ENCODE assay signal across 12 mouse cellular contexts in the genomic region with DNA sequence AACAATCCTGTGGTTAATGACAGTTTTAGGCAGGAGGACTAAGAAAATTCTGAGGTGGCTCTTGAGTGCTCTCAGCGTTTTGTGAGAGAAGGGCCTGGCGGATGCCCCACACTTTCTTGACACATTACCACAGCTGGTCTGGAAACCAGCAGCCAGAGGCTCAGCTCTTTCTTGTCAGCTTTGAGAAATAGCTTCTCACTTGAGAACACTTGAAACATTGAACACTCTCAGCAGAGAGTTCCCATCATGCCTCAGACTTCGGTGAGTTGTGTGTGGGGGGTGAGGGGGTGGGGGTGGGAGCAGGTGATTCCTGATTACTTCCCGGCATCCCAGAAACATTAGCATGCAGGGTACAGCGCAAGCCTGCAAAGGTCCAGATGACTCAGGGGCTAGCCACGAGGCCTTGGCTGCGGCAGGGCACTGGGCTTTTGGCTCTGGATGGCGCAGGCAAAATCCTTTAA.
DNase-seq lines count a peak whose midpoint lies in the region; ATAC-seq and TF ChIP-seq lines count a peak whose summit lies in the region.
"Had no signal": no experiment of that assay in that cellular context is flagged by ENCODE, and none has a peak within 500 bp of the region (broad histone marks: within the 10 kb centered on the region; RNA-seq: fewer than 3 reads in every experiment).

No protein-coding gene starts in this region.

- H3K4me2 ChIP-seq in midbrain, postnatal 0 days (ENCODE audit: low read depth, low read length, poor library complexity, severe bottlenecking) = no peak overlapping the region
- H3K4me2 ChIP-seq: intestine, embryonic 15.5 days had no signal

- DNase-seq in adrenal gland, adult 2 months = peak; percentile 84
- DNase-seq in adrenal gland, adult 18-20 months (ENCODE audit: low spot score in 2 of 2) = no peak
- no peak for DNase-seq in layer of hippocampus, adult 2 months (ENCODE audit: low spot score in 2 of 2)
- no peak for DNase-seq in layer of hippocampus, adult 18-20 months (ENCODE audit: low spot score in 2 of 2)
- DNase-seq in limb, embryonic 10.5 days (ENCODE audit: low spot score) = peak; percentile 46
- no peak for DNase-seq in midbrain, postnatal 0 days (ENCODE audit: low spot score)
- no peak for DNase-seq in cerebellum, adult 9-11 months
- DNase-seq: left cerebral cortex, postnatal 4 days; right cerebral cortex, postnatal 4 days had no signal

- H3K4me1 ChIP-seq in limb, embryonic 10.5 days = peaks cover 20% of the 10 kb centered on the region
- H3K4me1 ChIP-seq in midbrain, postnatal 0 days (ENCODE audit: insufficient read depth, low read length) = no peaks in the 10 kb centered on the region

- no peaks in the 10 kb centered on the region for H3K9me3 ChIP-seq in limb, embryonic 10.5 days (replicated peaks)
- no peaks in the 10 kb centered on the region for H3K9me3 ChIP-seq in midbrain, postnatal 0 days (ENCODE audit: low read length)
- H3K9me3 ChIP-seq: intestine, embryonic 15.5 days had no signal

- H3K27me3 ChIP-seq in limb, embryonic 10.5 days (ENCODE audit: low read depth, poor library complexity, severe bottlenecking) = no peaks in the 10 kb centered on the region
- H3K27me3 ChIP-seq in midbrain, postnatal 0 days (ENCODE audit: insufficient read depth, low read length) = no peaks in the 10 kb centered on the region; the same call in 1 of the 2 replicates
- H3K27me3 ChIP-seq: intestine, embryonic 15.5 days had no signal

- ATAC-seq in midbrain, postnatal 0 days (ENCODE audit: low FRiP score) = no peak
- ATAC-seq in granulocyte monocyte progenitor cell, adult 5-6 weeks (replicated peaks; ENCODE audit: poor library complexity, severe bottlenecking) = no peak
- ATAC-seq: intestine, embryonic 15.5 days; midbrain, embryonic 16.5 days had no signal

- no peaks in the 10 kb centered on the region for H3K36me3 ChIP-seq in limb, embryonic 10.5 days
- H3K36me3 ChIP-seq in midbrain, postnatal 0 days (ENCODE audit: insufficient read depth, low read length) = peaks cover 12% of the 10 kb centered on the region
- H3K36me3 ChIP-seq: intestine, embryonic 15.5 days had no signal

- no peak for TF ChIP-seq CTCF in layer of hippocampus, adult 2 months (conservative IDR thresholded peaks at IDR 0.05)
- TF ChIP-seq CTCF in midbrain, postnatal 0 days (IDR thresholded peaks at IDR 0.05) = no peak

- peak overlapping the region; percentile 53 for H3K27ac ChIP-seq in layer of hippocampus, adult 2 months
- H3K27ac ChIP-seq in limb, embryonic 10.5 days = no peak overlapping the region
- no peak overlapping the region for H3K27ac ChIP-seq in midbrain, postnatal 0 days (ENCODE audit: low read depth, low read length)
- H3K27ac ChIP-seq: intestine, embryonic 15.5 days had no signal

- 56% methylated on average over 8 of the region's 8 CpGs for WGBS in limb, embryonic 10.5 days
- 56% methylated on average over 8 of the region's 8 CpGs for WGBS in midbrain, postnatal 0 days

- no peak overlapping the region for H3K9ac ChIP-seq in midbrain, postnatal 0 days (replicated peaks; ENCODE audit: low read length, poor library complexity, severe bottlenecking)
- H3K9ac ChIP-seq: intestine, embryonic 15.5 days had no signal

- no peak overlapping the region for H3K4me3 ChIP-seq in layer of hippocampus, adult 2 months
- no peak overlapping the region for H3K4me3 ChIP-seq in limb, embryonic 10.5 days
- no peak overlapping the region for H3K4me3 ChIP-seq in midbrain, postnatal 0 days (ENCODE audit: low read depth, low read length)
- H3K4me3 ChIP-seq: intestine, embryonic 15.5 days had no signal

Comparison
In these comparisons a context has a peak if more than half of its experiments do, and no peak if none do; other contexts are left out.
1. DNase-seq: peak in adrenal gland, adult 2 months (single experiment) and limb, embryonic 10.5 days (single experiment); none in adrenal gland, adult 18-20 months (0 of 2), layer of hippocampus, adult 2 months (0 of 2), layer of hippocampus, adult 18-20 months (0 of 2), midbrain, postnatal 0 days (single experiment) and cerebellum, adult 9-11 months (single experiment).